Mouse (Mus musculus) midbrain, postnatal 0 days (tissue): Measurements from ENCODE around the gene Ap1g1. TPM values are rescaled to one million over a fixed set of nuclear protein-coding genes. Genes with fewer than 3 reads are reported as not detected.

ENCODE experiments used
- ATAC-seq: fragments of 200-750 bp; cut with Nextera tagmentation; 2 replicates; pipeline ENCODE4 v1.8.0; 2017; ENCODE audit warnings: moderate number of reproducible peaks, mild to moderate bottlenecking, moderate TSS enrichment, moderate library complexity; ENCODE audit not compliant: low FRiP score
- DNase-seq: peaks from one replicate; pipeline ENCODE4 v3.0.0-alpha.2; 2015; ENCODE audit warnings: low spot score
- H3K27ac ChIP-seq: fragments of 300-500 bp; sonication (generic); 2 replicates; pipeline ENCODE4 v1.5.1; 2014; ENCODE audit warnings: low read depth, mild to moderate bottlenecking, low read length, mixed read lengths
- H3K27me3 ChIP-seq: fragments of 300-500 bp; sonication (generic); 2 replicates; pipeline ENCODE4 v1.6.1; 2014; ENCODE audit warnings: low read length, control low read depth, mixed read lengths; ENCODE audit not compliant: insufficient read depth
- H3K36me3 ChIP-seq: fragments of 300-500 bp; sonication (generic); 2 replicates; pipeline ENCODE4 v1.6.1; 2014; ENCODE audit warnings: low read length, control low read depth, mixed read lengths; ENCODE audit not compliant: insufficient read depth
- H3K4me1 ChIP-seq: fragments of 300-500 bp; sonication (generic); 2 replicates; pipeline ENCODE4 v1.6.1; 2014; ENCODE audit warnings: mild to moderate bottlenecking, control low read depth, antibody characterized with exemption, low read length, mixed read lengths; ENCODE audit not compliant: insufficient read depth
- H3K4me2 ChIP-seq: fragments of 300-500 bp; sonication (generic); 2 replicates; pipeline ENCODE4 v1.6.1; 2014; ENCODE audit warnings: low read depth, mild to moderate bottlenecking, low read length, mixed read lengths; ENCODE audit not compliant: poor library complexity, severe bottlenecking
- H3K4me3 ChIP-seq: fragments of 300-500 bp; sonication (generic); 2 replicates; pipeline ENCODE4 v1.5.1; 2014; ENCODE audit warnings: low read depth, mild to moderate bottlenecking, low read length, moderate library complexity
- H3K9ac ChIP-seq: fragments of 300-500 bp; sonication (generic); replicated peaks from 2 replicates; pipeline ENCODE4 v1.6.1; 2014; ENCODE audit warnings: mild to moderate bottlenecking, low read length, moderate library complexity, mixed read lengths; ENCODE audit not compliant: poor library complexity, severe bottlenecking
- H3K9me3 ChIP-seq: fragments of 300-500 bp; sonication (generic); 2 replicates; pipeline ENCODE4 v1.6.1; 2016; ENCODE audit warnings: low read length, control low read depth
- CTCF ChIP-seq: IDR thresholded peaks from 2 replicates; pipeline ENCODE4 v1.5.1; 2016; ENCODE audit warnings: antibody characterized with exemption, mild to moderate bottlenecking
- WGBS: fragments of 180-500 bp; shearing (Covaris S2); extraction: QIAGEN DNeasy Blood & Tissue Kit; methylation state at CpG from one replicate; pipeline ENCODE4 v1.1.7; 2014; 5-methylcytosine and 5-hydroxymethylcytosine counted together
- polyA plus RNA-seq: library from polyadenylated mRNA; unstranded; fragments of >200 nt; fragmentation: Nextera tagmentation; extraction: Ambion mirVana; gene quantifications from 2 replicates; pipeline ENCODE4 v1.2.1, GENCODE M21; 2015
- total RNA-seq: library from RNA; depleted of rRNA; stranded (reverse); fragments of >200 nt; gene quantifications from 2 replicates; pipeline ENCODE4 v1.2.3, GENCODE M21; 2014

Gene Ap1g1
- total and polyA plus RNA-seq, 2 experiments from 2014 or later = 40.2 to 74.4 TPM

GRCm38 (mm10) chr8:109807401-109808119 is 29.2 kb downstream of the Ap1g1 start:
- DNase-seq (no peak), ATAC-seq (no peak)
- Histone ChIP-seq H3K4me1 (no peaks in the 10 kb centered on the region), H3K4me3 (no peak overlapping the region), H3K4me2 (no peak overlapping the region), H3K27me3 (no peaks in the 10 kb centered on the region), H3K9me3 (no peaks in the 10 kb centered on the region), H3K36me3 (no peaks in the 10 kb centered on the region), H3K9ac (no peak overlapping the region), H3K27ac (no peak overlapping the region)
- TF ChIP-seq CTCF = no peak
- 92% methylated on average over 7 of the region's 7 CpGs for WGBS

GRCm38 (mm10) chr8:109808120-109808447 is 29.7 kb downstream of the Ap1g1 start:
- 0 out of 2 replicates have a peak, but pooled peaks have one; percentile 7 for TF ChIP-seq CTCF
- Histone ChIP-seq H3K4me3 (no peak overlapping the region), H3K9me3 (no peaks in the 10 kb centered on the region), H3K36me3 (no peaks in the 10 kb centered on the region), H3K9ac (no peak overlapping the region), H3K4me2 (no peak overlapping the region), H3K27me3 (no peaks in the 10 kb centered on the region), H3K27ac (no peak overlapping the region), H3K4me1 (no peaks in the 10 kb centered on the region)
- no peak for DNase-seq
- no peak for ATAC-seq

- 80% methylated on average over 3 of the region's 3 CpGs for WGBS
- DNase-seq = no peak
- no peak for ATAC-seq
- Histone ChIP-seq H3K4me1 (no peaks in the 10 kb centered on the region), H3K27me3 (no peaks in the 10 kb centered on the region), H3K4me3 (no peak overlapping the region), H3K36me3 (no peaks in the 10 kb centered on the region), H3K27ac (no peak overlapping the region), H3K4me2 (no peak overlapping the region), H3K9ac (no peak overlapping the region), H3K9me3 (no peaks in the 10 kb centered on the region)
- TF ChIP-seq CTCF = no peak
Observed at GRCm38 (mm10) chr8:109810434-109810833, 32.1 kb downstream of the Ap1g1 start.

GRCm38 (mm10) chr8:109815268-109815667 is 36.9 kb downstream of the Ap1g1 start:
- Histone ChIP-seq H3K36me3 (no peaks in the 10 kb centered on the region), H3K4me3 (no peak overlapping the region), H3K27ac (no peak overlapping the region), H3K4me1 (no peaks in the 10 kb centered on the region), H3K9me3 (no peaks in the 10 kb centered on the region), H3K27me3 (no peaks in the 10 kb centered on the region), H3K9ac (no peak overlapping the region), H3K4me2 (no peak overlapping the region)
- DNase-seq (no peak), ATAC-seq (no peak)
- WGBS = 95% methylated on average over 2 of the region's 2 CpGs
- TF ChIP-seq CTCF = no peak

GRCm38 (mm10) chr8:109817933-109818332 is 39.6 kb downstream of the Ap1g1 start:
- no peak overlapping the region for H3K27ac ChIP-seq
- ATAC-seq = no peak
- WGBS = 32% methylated on average over 1 of the region's 1 CpGs

GRCm38 (mm10) chr8:109823561-109823960 is 45.2 kb downstream of the Ap1g1 start:
- Histone ChIP-seq H3K27me3 (no peaks in the 10 kb centered on the region), H3K4me1 (no peaks in the 10 kb centered on the region), H3K9ac (no peak overlapping the region), H3K9me3 (no peaks in the 10 kb centered on the region), H3K4me2 (no peak overlapping the region), H3K27ac (no peak overlapping the region), H3K36me3 (no peaks in the 10 kb centered on the region), H3K4me3 (no peak overlapping the region)
- no peak for ATAC-seq
- no peak for TF ChIP-seq CTCF
- DNase-seq = no peak
- WGBS = 92% methylated on average over 2 of the region's 2 CpGs

More at GRCm38 (mm10) chr8:109817933-109818332, 39.6 kb downstream of the Ap1g1 start:
- Histone ChIP-seq H3K4me3 (no peak overlapping the region), H3K4me2 (no peak overlapping the region), H3K27me3 (no peaks in the 10 kb centered on the region), H3K9ac (no peak overlapping the region), H3K36me3 (no peaks in the 10 kb centered on the region), H3K9me3 (no peaks in the 10 kb centered on the region), H3K4me1 (no peaks in the 10 kb centered on the region)
- TF ChIP-seq CTCF = no peak
- DNase-seq = no peak
